Mouse (Mus musculus) liver, adult 2 months (tissue): ENCODE measurements around the gene Speg.

Source experiments
- CTCF ChIP-seq: fragments of 200-500 bp; IDR thresholded peaks from 2 replicates; pipeline ENCODE4 v1.5.1; 2011; ENCODE audit warnings: low read depth, low read length, control low read depth
- POLR2A ChIP-seq: fragments of 200-500 bp; IDR thresholded peaks from 2 replicates; pipeline ENCODE4 v1.6.1; 2011; ENCODE audit warnings: low read length, control low read depth; ENCODE audit not compliant: insufficient read depth; ENCODE audit errors: extremely low read depth

DNA sequence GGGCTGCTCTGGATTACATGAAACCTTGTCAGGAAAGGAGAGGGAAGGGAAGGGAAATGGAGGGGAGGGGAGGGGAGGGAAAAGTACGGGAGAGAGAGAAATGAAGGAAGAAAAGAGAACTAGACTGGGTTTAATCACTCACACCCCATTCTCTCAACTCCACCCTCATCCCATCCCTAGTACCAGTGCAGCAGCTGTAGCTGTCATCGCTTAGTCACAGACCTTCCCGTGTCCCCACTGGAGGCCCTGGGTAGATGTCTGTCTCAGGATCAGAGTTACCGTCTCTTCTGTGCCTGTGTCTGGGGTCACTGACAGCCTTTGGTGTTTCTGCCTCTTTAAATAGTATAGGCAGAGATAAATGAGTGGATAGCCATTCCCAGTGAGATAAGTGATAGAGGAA, 33.1 kb downstream of the Speg start:
- TF ChIP-seq CTCF: no peak
- no peak for TF ChIP-seq POLR2A
